Mouse (Mus musculus) myocyte (in vitro differentiated cells): ENCODE measurements around the gene Gon7. TPM values are rescaled to one million over a fixed set of nuclear protein-coding genes. Genes with fewer than 3 reads are reported as not detected.

Experiments used
- H3K27me3 ChIP-seq: one replicate; pipeline ENCODE4 v1.6.1; 2011; ENCODE audit not compliant: control insufficient read depth, insufficient read depth, insufficient read length
- H3K36me3 ChIP-seq: one replicate; pipeline ENCODE4 v1.6.1; 2011; ENCODE audit not compliant: control insufficient read depth, insufficient read depth
- H3K4me2 ChIP-seq: one replicate; pipeline ENCODE4 v1.6.1; 2011; ENCODE audit warnings: low read depth, control low read depth
- H3K4me3 ChIP-seq: one replicate; pipeline ENCODE4 v1.5.1; 2011; ENCODE audit warnings: mild to moderate bottlenecking, control low read depth, moderate library complexity
- H3K79me2 ChIP-seq: one replicate; pipeline ENCODE4 v1.6.1; 2011; ENCODE audit not compliant: control insufficient read depth, insufficient read depth
- H3ac ChIP-seq: one replicate; pipeline ENCODE4 v1.6.1; 2011; ENCODE audit not compliant: control insufficient read depth, insufficient read length
- CEBPB ChIP-seq: IDR thresholded peaks from 2 replicates; pipeline ENCODE4 v1.6.1; 2011; ENCODE audit warnings: mild to moderate bottlenecking, moderate library complexity; ENCODE audit not compliant: poor library complexity, insufficient read depth, severe bottlenecking
- E2F4 ChIP-seq: IDR thresholded peaks from one replicate; pipeline ENCODE4 v1.6.1; 2011; ENCODE audit warnings: mild to moderate bottlenecking, control low read depth, moderate library complexity; ENCODE audit not compliant: insufficient read depth
- MAX ChIP-seq: IDR thresholded peaks from one replicate; pipeline ENCODE4 v1.6.1; 2011; ENCODE audit warnings: low read depth, mild to moderate bottlenecking, control low read depth
- MYOD1 ChIP-seq, 3 experiments: IDR thresholded peaks; one replicate each; pipeline ENCODE4 v1.6.1; 2011; ENCODE audit warnings: control low read depth in 2 of 3, low read depth in 2 of 3, mild to moderate bottlenecking in 2 of 3, moderate library complexity in 1 of 3; ENCODE audit not compliant: insufficient read length in 2 of 3, control insufficient read depth in 1 of 3
- MYOG ChIP-seq, 3 experiments: IDR thresholded peaks; one replicate each; pipeline ENCODE4 v1.6.1; 2011; ENCODE audit warnings: control low read depth in 2 of 3, low read depth in 2 of 3, mild to moderate bottlenecking in 2 of 3; ENCODE audit not compliant: insufficient read length in 2 of 3, control insufficient read depth in 1 of 3, insufficient read depth in 1 of 3
- POLR2A ChIP-seq: IDR thresholded peaks from one replicate; pipeline ENCODE4 v1.6.1; 2011; ENCODE audit warnings: low read depth, mild to moderate bottlenecking, control low read depth, moderate library complexity; ENCODE audit not compliant: insufficient read length
- POLR2AphosphoS2 ChIP-seq: IDR thresholded peaks from one replicate; pipeline ENCODE4 v1.6.1; 2011; ENCODE audit warnings: low read depth, control low read depth; ENCODE audit not compliant: insufficient read length
- REST ChIP-seq: IDR thresholded peaks from one replicate; pipeline ENCODE4 v1.6.1; 2011; ENCODE audit warnings: mild to moderate bottlenecking, control low read depth, moderate library complexity; ENCODE audit not compliant: insufficient read depth, insufficient read length
- SRF ChIP-seq: IDR thresholded peaks from one replicate; pipeline ENCODE4 v1.6.1; 2011; ENCODE audit warnings: low read depth; ENCODE audit not compliant: control insufficient read depth, insufficient read length
- TCF12 ChIP-seq: IDR thresholded peaks from one replicate; pipeline ENCODE4 v1.6.1; 2011; ENCODE audit warnings: mild to moderate bottlenecking, control low read depth; ENCODE audit not compliant: poor library complexity, insufficient read depth, severe bottlenecking
- TCF3 ChIP-seq: IDR thresholded peaks from one replicate; pipeline ENCODE4 v1.6.1; 2011; ENCODE audit warnings: low read depth, control low read depth; ENCODE audit not compliant: insufficient read length
- USF1 ChIP-seq: IDR thresholded peaks from one replicate; pipeline ENCODE4 v1.6.1; 2011; ENCODE audit warnings: low read depth, mild to moderate bottlenecking, control low read depth, moderate library complexity
- polyA plus RNA-seq: library from polyadenylated mRNA; unstranded; fragments of >200 nt; fragmentation: generic; extraction: Trizol; gene quantifications from one replicate; pipeline ENCODE4 v1.2.1, GENCODE M21; 2012; ENCODE audit warnings: missing spikeins

Gene Gon7
- polyA plus RNA-seq, 1 experiment = 9.7 TPM

GRCm38 (mm10) chr12:102705906-102706640, 51.5 kb downstream of the Gon7 start:
- Histone ChIP-seq H3K79me2 (no peaks in the 10 kb centered on the region), H3K36me3 (no peaks in the 10 kb centered on the region), H3K4me2 (peak overlapping the region; percentile 73), H3K27me3 (no peaks in the 10 kb centered on the region), H3ac (no peak overlapping the region), H3K4me3 (peak overlapping the region; percentile 29)
- TF ChIP-seq MYOG (IDR thresholded peaks at IDR 0.05; ENCODE audit: control insufficient read depth in 1 of 3, insufficient read depth in 1 of 3, insufficient read length in 2 of 3, low read depth in 2 of 3) = no peak
- no peak for TF ChIP-seq CEBPB
- TF ChIP-seq MYOD1 (IDR thresholded peaks at IDR 0.05; ENCODE audit: control insufficient read depth in 1 of 3, insufficient read length in 2 of 3, low read depth in 2 of 3) = no peak
- TF ChIP-seq SRF = no peak
- no peak for TF ChIP-seq USF1

GRCm38 (mm10) chr12:102705216-102705871, 52.3 kb downstream of the Gon7 start:
- Histone ChIP-seq H3K4me2 (peak overlapping the region; percentile 73), H3ac (peak overlapping the region; percentile 58), H3K79me2 (no peaks in the 10 kb centered on the region), H3K4me3 (peak overlapping the region; percentile 29), H3K36me3 (no peaks in the 10 kb centered on the region), H3K27me3 (no peaks in the 10 kb centered on the region)
- no peak for TF ChIP-seq SRF
- TF ChIP-seq MYOD1 (IDR thresholded peaks at IDR 0.05; ENCODE audit: control insufficient read depth in 1 of 3, insufficient read length in 2 of 3, low read depth in 2 of 3) = peak in 1 of 3 experiments; percentile 36
- TF ChIP-seq POLR2AphosphoS2 = no peak
- peak in 1 of 3 experiments; percentile 36 for TF ChIP-seq MYOG (IDR thresholded peaks at IDR 0.05; ENCODE audit: control insufficient read depth in 1 of 3, insufficient read depth in 1 of 3, insufficient read length in 2 of 3, low read depth in 2 of 3)
- no peak for TF ChIP-seq CEBPB
- TF ChIP-seq USF1 = no peak

- Histone ChIP-seq H3K79me2 (no peaks in the 10 kb centered on the region), H3K4me2 (peak within 1 kb of the TSS; percentile 76), H3ac (peak within 1 kb of the TSS; percentile 58), H3K36me3 (no peaks in the 10 kb centered on the region), H3K27me3 (no peaks in the 10 kb centered on the region), H3K4me3 (peak within 1 kb of the TSS; percentile 29)
- TF ChIP-seq MAX = no peak
- peak; percentile 72 for TF ChIP-seq POLR2A
These were observed 53.0 kb downstream of the Gon7 start, which contains the start of gene Itpk1 for GRCm38 (mm10) chr12:102704457-102705198. Itpk1 (minus strand) TSS chr12:102704930.

GRCm38 (mm10) chr12:102703921-102704408, 53.6 kb downstream of the Gon7 start:
- H3K79me2 ChIP-seq = no peaks in the 10 kb centered on the region
- H3K36me3 ChIP-seq = no peaks in the 10 kb centered on the region
- peak overlapping the region; percentile 29 for H3K4me3 ChIP-seq
- peak overlapping the region; percentile 58 for H3ac ChIP-seq
- no peaks in the 10 kb centered on the region for H3K27me3 ChIP-seq
- peak overlapping the region; percentile 76 for H3K4me2 ChIP-seq
- TF ChIP-seq E2F4 (no peak), TCF12 (no peak), SRF (no peak)

- Histone ChIP-seq H3K4me3 (peak overlapping the region; percentile 29), H3K36me3 (no peaks in the 10 kb centered on the region), H3K4me2 (peak overlapping the region; percentile 76), H3K79me2 (no peaks in the 10 kb centered on the region), H3ac (no peak overlapping the region), H3K27me3 (no peaks in the 10 kb centered on the region)
- no peak for TF ChIP-seq MAX
- TF ChIP-seq USF1 = no peak
- TF ChIP-seq REST = no peak
- TF ChIP-seq POLR2A = no peak
- no peak for TF ChIP-seq TCF3
- TF ChIP-seq POLR2AphosphoS2 = no peak
- TF ChIP-seq SRF = no peak
- no peak for TF ChIP-seq E2F4
- TF ChIP-seq MYOG (IDR thresholded peaks at IDR 0.05; ENCODE audit: control insufficient read depth in 1 of 3, insufficient read depth in 1 of 3, insufficient read length in 2 of 3, low read depth in 2 of 3) = no peak
- TF ChIP-seq MYOD1 (IDR thresholded peaks at IDR 0.05; ENCODE audit: control insufficient read depth in 1 of 3, insufficient read length in 2 of 3, low read depth in 2 of 3) = no peak
- TF ChIP-seq CEBPB = no peak
- no peak for TF ChIP-seq TCF12
These were observed 54.2 kb downstream of the Gon7 start for GRCm38 (mm10) chr12:102703441-102703840.

Other genes with a start within 250 kb of the Gon7 start
- not detected for gene Chga, start 202.8 kb downstream of the Gon7 start, polyA plus RNA-seq
- 4.9 TPM for gene Itpk1, start 52.9 kb downstream of the Gon7 start, polyA plus RNA-seq
- 5.9 TPM for gene Moap1, start 14.1 kb downstream of the Gon7 start, polyA plus RNA-seq
- gene Tmem251, start 14.0 kb downstream of the Gon7 start, polyA plus RNA-seq = 2.9 TPM
- 0.26 TPM for gene Gm28051, start within 50 bp of the Gon7 start, polyA plus RNA-seq
- 14.7 TPM for gene Ubr7, start 164 bp upstream of the Gon7 start, polyA plus RNA-seq
- 5.7 TPM for gene Gm20604, start 869 bp upstream of the Gon7 start, polyA plus RNA-seq
- gene Btbd7, start 120.7 kb upstream of the Gon7 start, polyA plus RNA-seq = 6.9 TPM
- gene Cox8c, start 141.5 kb upstream of the Gon7 start, polyA plus RNA-seq = not detected
- gene Unc79, start 191.1 kb upstream of the Gon7 start, polyA plus RNA-seq = not detected